Mouse (Mus musculus) liver, postnatal 0 days (tissue): ENCODE measurements at regions not wholly inside any gene's neighbourhood (a gene's known extent, or its start where the extent isn't known, plus 50 kb on each side); places are given as distances from the start of the nearest gene placed in this dataset.

Experiments
- ATAC-seq: fragments of 200-750 bp; cut with Nextera tagmentation; 2 replicates; pipeline ENCODE4 v1.8.0; 2017; ENCODE audit warnings: mild to moderate bottlenecking, moderate library complexity
- DNase-seq: peaks from one replicate; pipeline ENCODE4 v3.0.0-alpha.2; 2016
- H3K27ac ChIP-seq: fragments of 300-500 bp; sonication (generic); 2 replicates; pipeline ENCODE4 v1.5.1; 2014; ENCODE audit warnings: antibody characterized with exemption, moderate library complexity, mild to moderate bottlenecking, low read depth
- H3K27me3 ChIP-seq: fragments of 300-500 bp; sonication (generic); 2 replicates; pipeline ENCODE4 v1.6.1; 2014; ENCODE audit warnings: low read length, control low read depth, mixed read lengths; ENCODE audit not compliant: insufficient read depth
- H3K36me3 ChIP-seq: fragments of 300-500 bp; sonication (generic); replicated peaks from 2 replicates; pipeline ENCODE4 v1.6.1; 2014; ENCODE audit warnings: mild to moderate bottlenecking, control low read depth, low read length, moderate library complexity, mixed read lengths; ENCODE audit not compliant: insufficient read depth
- H3K4me1 ChIP-seq: fragments of 300-500 bp; sonication (generic); 2 replicates; pipeline ENCODE4 v1.6.1; 2014; ENCODE audit warnings: antibody characterized with exemption, mild to moderate bottlenecking, control low read depth; ENCODE audit not compliant: insufficient read depth
- H3K4me2 ChIP-seq: fragments of 300-500 bp; sonication (generic); 2 replicates; pipeline ENCODE4 v1.6.1; 2014; ENCODE audit warnings: low read depth, mild to moderate bottlenecking, low read length, moderate library complexity, mixed read lengths
- H3K4me3 ChIP-seq: fragments of 300-500 bp; sonication (generic); 2 replicates; pipeline ENCODE4 v1.5.1; 2014; ENCODE audit warnings: low read depth, low read length
- H3K9ac ChIP-seq: fragments of 300-500 bp; sonication (generic); replicated peaks from 2 replicates; pipeline ENCODE4 v1.6.1; 2014; ENCODE audit warnings: mild to moderate bottlenecking, moderate library complexity
- H3K9me3 ChIP-seq: fragments of 300-500 bp; sonication (generic); 2 replicates; pipeline ENCODE4 v1.6.1; 2016; ENCODE audit warnings: mild to moderate bottlenecking, control low read depth, low read length, mixed read lengths
- CTCF ChIP-seq: sonication (generic); IDR thresholded peaks from 2 replicates; pipeline ENCODE4 v1.5.1; 2016; ENCODE audit warnings: antibody characterized with exemption, low read depth
- EP300 ChIP-seq: IDR thresholded peaks from 2 replicates; pipeline ENCODE4 v1.6.1; 2016; ENCODE audit warnings: antibody characterized with exemption, low read depth, mild to moderate bottlenecking
- WGBS: fragments of 180-500 bp; shearing (Covaris S2); extraction: QIAGEN DNeasy Blood & Tissue Kit; methylation state at CpG from one replicate; pipeline ENCODE4 v1.1.7; 2014; ENCODE audit not compliant: insufficient replicate concordance; 5-methylcytosine and 5-hydroxymethylcytosine counted together

DNA sequence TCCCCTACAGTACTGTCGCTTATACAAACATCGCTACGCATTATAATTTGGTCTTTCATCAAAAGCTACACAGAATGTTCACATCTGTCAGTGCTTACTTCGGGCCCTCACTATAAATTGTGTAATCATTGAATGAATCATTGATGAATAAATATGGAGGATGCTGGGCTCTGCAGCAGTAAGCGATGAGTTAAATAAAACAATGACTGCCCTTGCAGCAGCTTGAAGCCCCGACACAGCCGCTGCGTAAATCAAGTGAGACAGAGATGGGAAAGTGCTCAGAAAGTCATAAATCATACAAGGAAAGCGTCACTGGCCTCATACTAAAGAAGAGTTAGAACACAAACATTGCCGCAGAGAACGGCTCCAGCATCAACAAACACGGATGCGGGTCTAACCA, 172.9 kb upstream of the Zpld1 start:
- Histone ChIP-seq H3K27ac (no peak overlapping the region), H3K4me3 (no peak overlapping the region), H3K36me3 (no peaks in the 10 kb centered on the region), H3K9ac (no peak overlapping the region), H3K27me3 (no peaks in the 10 kb centered on the region), H3K4me2 (no peak overlapping the region), H3K4me1 (no peaks in the 10 kb centered on the region), H3K9me3 (no peaks in the 10 kb centered on the region)
- TF ChIP-seq EP300 = no peak
- TF ChIP-seq CTCF = no peak
- no peak for DNase-seq
- WGBS = 62% methylated on average over 13 of the region's 13 CpGs
- ATAC-seq = no peak

GRCm38 (mm10) chr16:55469703-55470102, 171.9 kb upstream of the Zpld1 start:
- Histone ChIP-seq H3K4me2 (no peak overlapping the region), H3K9ac (no peak overlapping the region), H3K27me3 (no peaks in the 10 kb centered on the region), H3K4me1 (no peaks in the 10 kb centered on the region), H3K36me3 (no peaks in the 10 kb centered on the region), H3K9me3 (no peaks in the 10 kb centered on the region), H3K4me3 (no peak overlapping the region), H3K27ac (no peak overlapping the region)
- DNase-seq (no peak), ATAC-seq (no peak)
- 66% methylated on average over 3 of the region's 3 CpGs for WGBS
- no peak for TF ChIP-seq CTCF

DNA sequence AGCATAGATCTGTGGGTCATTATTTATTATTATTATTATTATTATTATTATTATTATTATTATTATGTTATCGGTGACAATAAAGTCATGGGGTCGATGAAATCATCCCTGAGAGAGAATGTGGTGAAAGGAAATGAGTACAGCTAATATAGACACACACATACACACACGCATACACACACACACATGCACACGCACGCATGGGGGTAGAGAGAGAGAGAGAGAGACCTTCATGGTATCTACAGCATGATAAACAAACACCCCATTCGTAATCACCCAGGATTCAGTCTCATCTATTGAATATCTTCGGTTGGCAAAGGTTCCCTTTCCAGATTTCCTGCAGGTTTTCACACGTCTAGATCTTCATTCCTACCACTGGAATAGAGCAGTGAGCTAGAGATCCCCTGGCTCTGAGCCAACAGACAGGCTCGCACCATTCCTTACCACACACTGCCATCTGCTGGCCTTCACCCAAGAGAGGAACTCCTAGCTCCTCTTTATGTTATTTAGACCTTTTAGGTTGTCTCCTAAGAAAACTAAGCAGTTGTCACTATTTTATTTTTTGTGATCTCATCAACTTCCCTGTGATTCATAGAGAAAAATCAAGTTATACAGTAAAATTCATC, 171.2 kb upstream of the Zpld1 start:
- Histone ChIP-seq H3K9ac (no peak overlapping the region), H3K4me3 (no peak overlapping the region), H3K4me1 (no peaks in the 10 kb centered on the region), H3K27me3 (no peaks in the 10 kb centered on the region), H3K36me3 (no peaks in the 10 kb centered on the region), H3K27ac (no peak overlapping the region), H3K4me2 (no peak overlapping the region), H3K9me3 (no peaks in the 10 kb centered on the region)
- TF ChIP-seq EP300 (no peak), CTCF (peak; percentile 77)
- ATAC-seq (0 out of 2 replicates have a peak, but pooled peaks have one; percentile 19), DNase-seq (peak; percentile 77)
- WGBS = 50% methylated on average over 9 of the region's 9 CpGs

- ATAC-seq (no peak), DNase-seq (no peak)
- no peak overlapping the region for H3K4me2 ChIP-seq
- H3K4me3 ChIP-seq = no peak overlapping the region
- no peak for TF ChIP-seq EP300
- TF ChIP-seq CTCF = peak; percentile 47
- H3K4me1 ChIP-seq = no peaks in the 10 kb centered on the region
- H3K27ac ChIP-seq = no peak overlapping the region
- no peaks in the 10 kb centered on the region for H3K27me3 ChIP-seq
- H3K9ac ChIP-seq = no peak overlapping the region
- no peaks in the 10 kb centered on the region for H3K9me3 ChIP-seq
- H3K36me3 ChIP-seq = no peaks in the 10 kb centered on the region
Observed at GRCm38 (mm10) chr16:55460519-55460918, 162.7 kb upstream of the Zpld1 start.

GRCm38 (mm10) chr16:55447581-55447980, 149.8 kb upstream of the Zpld1 start:
- H3K9me3 ChIP-seq = no peaks in the 10 kb centered on the region
- H3K27ac ChIP-seq = no peak overlapping the region
- H3K36me3 ChIP-seq = no peaks in the 10 kb centered on the region
- H3K27me3 ChIP-seq = no peaks in the 10 kb centered on the region
- no peak overlapping the region for H3K4me3 ChIP-seq
- ATAC-seq (no peak), DNase-seq (no peak)
- no peak for TF ChIP-seq CTCF
- no peak for TF ChIP-seq EP300
- H3K4me1 ChIP-seq = no peaks in the 10 kb centered on the region
- no peak overlapping the region for H3K4me2 ChIP-seq
- WGBS = 71% methylated on average over 3 of the region's 3 CpGs
- H3K9ac ChIP-seq = no peak overlapping the region

DNA sequence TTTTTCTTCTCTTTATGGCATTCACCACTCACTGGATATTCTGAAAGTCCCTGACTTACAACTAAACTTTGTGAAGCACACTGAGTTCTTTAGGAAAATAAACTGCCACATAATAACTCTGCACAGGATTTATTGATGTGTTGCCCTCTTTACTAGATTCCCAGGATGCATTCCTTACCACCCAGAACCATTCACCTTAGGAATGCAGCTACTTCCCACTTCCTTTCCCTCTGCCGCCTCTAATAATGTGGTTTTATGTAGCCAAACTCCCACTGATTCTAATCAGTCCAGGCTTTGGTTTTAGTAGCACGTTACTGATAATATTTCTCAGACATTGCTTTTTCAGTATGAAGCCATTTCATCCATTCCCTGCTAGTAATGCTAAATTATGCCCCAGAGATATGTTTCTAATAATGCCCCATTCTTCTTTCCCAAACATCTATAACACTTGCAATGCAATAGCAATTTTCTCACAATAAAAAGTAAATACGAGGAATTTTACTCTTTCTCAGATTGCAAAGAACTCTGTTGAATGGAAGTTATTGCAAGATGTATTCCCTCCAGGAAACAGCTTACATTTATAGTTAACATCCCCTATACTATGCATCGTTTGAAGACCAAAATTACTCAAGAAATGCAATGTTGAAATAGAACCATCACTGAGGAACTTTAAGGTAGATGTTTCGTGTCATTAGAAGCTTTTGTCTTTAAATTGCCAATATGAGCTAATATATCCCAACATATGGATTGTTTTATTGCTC, 145.2 kb upstream of the Zpld1 start:
- ATAC-seq (no peak), DNase-seq (no peak)
- Histone ChIP-seq H3K9ac (no peak overlapping the region), H3K4me3 (no peak overlapping the region), H3K27ac (no peak overlapping the region), H3K27me3 (no peaks in the 10 kb centered on the region), H3K9me3 (no peaks in the 10 kb centered on the region), H3K4me1 (no peaks in the 10 kb centered on the region), H3K36me3 (no peaks in the 10 kb centered on the region), H3K4me2 (no peak overlapping the region)
- 66% methylated on average over 5 of the region's 5 CpGs for WGBS
- TF ChIP-seq CTCF (no peak), EP300 (no peak)
